In the genomic region with DNA sequence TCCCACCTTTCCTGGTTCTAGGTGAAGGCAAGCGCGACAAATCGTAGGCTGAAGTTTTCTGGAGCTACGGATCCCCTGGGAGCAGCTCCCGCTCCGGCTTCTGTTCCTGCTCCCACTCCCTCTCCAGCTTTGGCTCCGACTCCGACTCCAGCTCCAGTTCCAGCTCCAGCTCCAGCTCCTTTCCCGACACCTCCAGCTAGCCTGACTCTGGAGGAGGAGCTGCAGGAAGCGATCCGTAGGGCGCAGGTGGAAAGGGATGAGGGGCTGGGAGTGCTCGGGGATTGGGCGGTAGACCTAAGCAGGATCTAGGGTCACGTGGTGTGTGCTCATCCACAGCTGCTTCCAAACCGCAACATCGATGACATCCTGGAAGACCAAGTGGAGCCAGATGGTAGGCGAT, we compare ENCODE assay signal across 9 mouse cellular contexts. TPM values are rescaled to one million over a fixed set of nuclear protein-coding genes. Genes with fewer than 3 reads are reported as not detected.
DNase-seq lines count a peak whose midpoint lies in the region; ATAC-seq and TF ChIP-seq lines count a peak whose summit lies in the region.
"Had no signal": no experiment of that assay in that cellular context is flagged by ENCODE, and none has a peak within 500 bp of the region (broad histone marks: within the 10 kb centered on the region; RNA-seq: fewer than 3 reads in every experiment).

No protein-coding gene starts in this region.

- no peak overlapping the region for H3K9ac ChIP-seq in liver, embryonic 16.5 days (ENCODE audit: low read depth, low read length)

- no peak for ATAC-seq in liver, embryonic 16.5 days (ENCODE audit: low read depth)

- H3K27ac ChIP-seq in kidney, adult 2 months (ENCODE audit: insufficient read depth, low read depth, low read length), result peak overlapping the region; percentile 26; the same call in 1 of the 2 replicates
- no peak overlapping the region for H3K27ac ChIP-seq in liver, embryonic 16.5 days (ENCODE audit: low read length)

- no peaks in the 10 kb centered on the region for H3K9me3 ChIP-seq in liver, embryonic 16.5 days (replicated peaks; ENCODE audit: control insufficient read depth, low read length)

- WGBS in kidney, adult 2 months, result 21% methylated on average over 18 of the region's 18 CpGs
- 12% methylated on average over 18 of the region's 18 CpGs for WGBS in liver, embryonic 16.5 days (ENCODE audit: insufficient replicate concordance)

- no peaks in the 10 kb centered on the region for H3K27me3 ChIP-seq in kidney, adult 2 months (replicated peaks; ENCODE audit: control insufficient read depth, insufficient read depth, low read length)
- peaks cover 6% of the 10 kb centered on the region; the same call in 1 of the 2 replicates for H3K27me3 ChIP-seq in liver, embryonic 16.5 days (ENCODE audit: control insufficient read depth, insufficient read depth, low read depth, low read length)
- H3K27me3 ChIP-seq: CH12.LX had no signal

- no peak for DNase-seq in kidney, adult 2 months
- no peak for DNase-seq in kidney, postnatal 14 days
- peak; percentile 69 to 83 for DNase-seq in cerebellum, postnatal 14 days
- peak; percentile 75 to 77 for DNase-seq in frontal cortex, postnatal 36 days (ENCODE audit: low spot score in 2 of 2)
- peak; percentile 64 to 72 for DNase-seq in layer of hippocampus, adult 8-10 months (ENCODE audit: low spot score in 2 of 2)
- DNase-seq in right cerebral cortex, postnatal 25 days, result peak; percentile 75
- no peak for DNase-seq in thymus, postnatal 14 days

- no peaks in the 10 kb centered on the region for H3K36me3 ChIP-seq in kidney, adult 2 months (ENCODE audit: control insufficient read depth, insufficient read depth, low read length)
- H3K36me3 ChIP-seq in liver, embryonic 16.5 days (ENCODE audit: control insufficient read depth, insufficient read depth), result no peaks in the 10 kb centered on the region

- peak overlapping the region; percentile 56 for H3K4me2 ChIP-seq in liver, embryonic 16.5 days (ENCODE audit: low read depth, low read length)

- no peaks in the 10 kb centered on the region for H3K4me1 ChIP-seq in kidney, adult 2 months (ENCODE audit: control insufficient read depth, insufficient read depth, low read length)
- H3K4me1 ChIP-seq in liver, embryonic 16.5 days (ENCODE audit: control insufficient read depth, low read depth, low read length), result peaks cover 7% of the 10 kb centered on the region; the same call in 1 of the 2 replicates

- TF ChIP-seq POLR2A in kidney, adult 2 months (IDR thresholded peaks at IDR 0.05; ENCODE audit: low read depth, low read length), result no peak

- TF ChIP-seq CTCF in kidney, adult 2 months (conservative IDR thresholded peaks at IDR 0.05; ENCODE audit: insufficient read depth, insufficient read length, low read depth, low read length), result no peak

- peak overlapping the region; percentile 16 for H3K4me3 ChIP-seq in kidney, adult 2 months (ENCODE audit: insufficient read depth, low read depth, low read length)
- H3K4me3 ChIP-seq in liver, embryonic 16.5 days (ENCODE audit: low read depth, low read length), result peak overlapping the region; percentile 43

RNA-seq across cellular contexts. Expression of a gene that starts 4.4 kb away (rescaled TPM):
- polyA plus RNA-seq in kidney, adult 2 months (2012; rRNA removed), result 2.1 and 2.5 TPM in 2 replicates
- total RNA-seq in layer of hippocampus, adult 8-10 months (2022), result 1 to 10 TPM; 1.5 to 4.4 (median 2.4) TPM
- polyA plus RNA-seq in liver, embryonic 16.5 days (2015; fragmentation: Nextera tagmentation; extraction: Ambion mirVana), result 0.58 and 1.3 TPM in 2 replicates

RNA-seq across cellular contexts. Expression of a gene that starts 16.9 kb away (rescaled TPM):
- polyA plus RNA-seq in kidney, adult 2 months (2012; rRNA removed), result 19.9 and 20.4 TPM in 2 replicates
- total RNA-seq in layer of hippocampus, adult 8-10 months (2022), result 1 to 10 TPM; 5.8 to 7.5 (median 6.6) TPM
- 1.7 and 1.8 TPM in 2 replicates for polyA plus RNA-seq in liver, embryonic 16.5 days (2015; fragmentation: Nextera tagmentation; extraction: Ambion mirVana)

RNA-seq across cellular contexts. Expression of a gene that starts 22.0 kb away (rescaled TPM):
- not detected in 2 replicates for polyA plus RNA-seq in kidney, adult 2 months (2012; rRNA removed)
- total RNA-seq in layer of hippocampus, adult 8-10 months (2022), result under 1 TPM in 3 of 4 experiments, not detected in 1; 0.20 to 0.27 (median 0.23) TPM
- polyA plus RNA-seq in liver, embryonic 16.5 days (2015; fragmentation: Nextera tagmentation; extraction: Ambion mirVana), result 0.02 and 0.08 TPM in 2 replicates
- total RNA-seq: CH12.LX had no signal

RNA-seq across cellular contexts. Expression of a gene that starts 22.6 kb away (rescaled TPM):
- polyA plus RNA-seq in kidney, adult 2 months (2012; rRNA removed), result 0.29 and 0.34 TPM in 2 replicates
- under 1 TPM in 3 of 4 experiments, not detected in 1; 0.14 to 0.27 (median 0.22) TPM for total RNA-seq in layer of hippocampus, adult 8-10 months (2022)
- polyA plus RNA-seq in liver, embryonic 16.5 days (2015; fragmentation: Nextera tagmentation; extraction: Ambion mirVana), result 0.05 and 0.06 TPM in 2 replicates

RNA-seq across cellular contexts. Expression of a gene that starts 27.1 kb away (rescaled TPM):
- polyA plus RNA-seq in kidney, adult 2 months (2012; rRNA removed), result 0.05 and 0.11 TPM in 2 replicates
- under 1 TPM in 3 of 4 experiments, not detected in 1; 0.20 to 0.28 (median 0.21) TPM for total RNA-seq in layer of hippocampus, adult 8-10 months (2022)
- polyA plus RNA-seq in liver, embryonic 16.5 days (2015; fragmentation: Nextera tagmentation; extraction: Ambion mirVana), result not detected in 2 replicates

Comparison
In these comparisons a context has a peak if more than half of its experiments do, and no peak if none do; other contexts are left out.
1. DNase-seq: peak in cerebellum, postnatal 14 days (2 of 2), frontal cortex, postnatal 36 days (2 of 2), layer of hippocampus, adult 8-10 months (2 of 2) and right cerebral cortex, postnatal 25 days (single experiment); none in kidney, adult 2 months (single experiment), kidney, postnatal 14 days (single experiment) and thymus, postnatal 14 days (single experiment).